Mouse (Mus musculus): ENCODE data around the gene Olfr275.

DNA sequence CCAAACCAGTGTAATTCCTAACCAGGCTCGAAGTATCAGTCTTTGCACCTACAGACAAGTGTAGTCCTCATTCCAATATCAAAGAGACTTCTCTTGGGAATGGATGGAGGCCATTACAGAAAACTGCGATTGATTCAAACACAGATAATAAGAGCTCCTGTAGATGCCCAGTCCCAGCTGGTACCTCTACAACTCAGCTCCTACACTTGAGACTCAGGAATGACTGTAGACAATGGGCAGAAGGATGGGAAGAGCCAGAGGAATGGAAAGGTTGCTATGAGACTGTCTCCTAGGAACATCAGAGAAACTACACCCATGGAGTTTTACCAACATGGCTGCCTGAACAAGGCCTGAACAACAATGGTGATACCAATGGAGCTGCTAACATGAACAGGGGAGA is at the start of gene Olfr275:
- TF ChIP-seq POLR2A (IDR thresholded peaks at IDR 0.05; ENCODE audit: borderline replicate concordance, low read depth, low read length) = no peak
- TF ChIP-seq CTCF (IDR thresholded peaks at IDR 0.05; ENCODE audit: low read depth, low read length) = no peak
